Mouse (Mus musculus) layer of hippocampus, postnatal 10 days (tissue): ENCODE data around the gene Pax8. TPM values are rescaled to one million over a fixed set of nuclear protein-coding genes. Genes with fewer than 3 reads are reported as not detected.

Experiments used
- DNase-seq, 2 experiments: peaks; one replicate each; pipeline ENCODE4 v3.0.0; 2021; ENCODE audit warnings: low spot score in 2 of 2
- total RNA-seq, 2 experiments: library from RNA; stranded (reverse); gene quantifications; 2 replicates each; pipeline ENCODE4 v1.2.3; 2021

Gene Pax8
- total RNA-seq, 2 experiments from 2014 or later, result not detected

GRCm38 (mm10) chr2:24467156-24467555 is 8.2 kb downstream of the Pax8 start:
- no peak for DNase-seq

- DNase-seq, result no peak
These were observed 14.6 kb downstream of the Pax8 start for GRCm38 (mm10) chr2:24460808-24461127.

- no peak for DNase-seq
These were observed 15.1 kb downstream of the Pax8 start for GRCm38 (mm10) chr2:24460112-24460807.

- no peak for DNase-seq
These were observed 18.6 kb downstream of the Pax8 start for GRCm38 (mm10) chr2:24456841-24457240.

GRCm38 (mm10) chr2:24455057-24455855 is 20.1 kb downstream of the Pax8 start:
- DNase-seq, result no peak

- DNase-seq, result no peak
These were observed 20.9 kb downstream of the Pax8 start for GRCm38 (mm10) chr2:24454429-24455011.

- no peak for DNase-seq
These were observed 22.2 kb downstream of the Pax8 start for GRCm38 (mm10) chr2:24453206-24453605.

- no peak for DNase-seq
These were observed 26.3 kb downstream of the Pax8 start for GRCm38 (mm10) chr2:24449111-24449510.

GRCm38 (mm10) chr2:24443256-24443790 is 32.1 kb downstream of the Pax8 start:
- no peak for DNase-seq

- DNase-seq, result no peak
These were observed 33.0 kb downstream of the Pax8 start for GRCm38 (mm10) chr2:24442303-24442925.

GRCm38 (mm10) chr2:24441899-24442298 is 33.5 kb downstream of the Pax8 start:
- DNase-seq, result no peak

- no peak for DNase-seq
These were observed 35.3 kb downstream of the Pax8 start for GRCm38 (mm10) chr2:24440056-24440455.

GRCm38 (mm10) chr2:24435699-24436098 is 39.7 kb downstream of the Pax8 start:
- DNase-seq, result no peak

- DNase-seq, result no peak
These were observed 40.7 kb downstream of the Pax8 start for GRCm38 (mm10) chr2:24434670-24435069.

- DNase-seq, result no peak
These were observed 45.6 kb downstream of the Pax8 start for GRCm38 (mm10) chr2:24429806-24430205.

- DNase-seq, result peak in 1 of 2 experiments; percentile 16
These were observed 47.3 kb downstream of the Pax8 start for GRCm38 (mm10) chr2:24427866-24428675.

GRCm38 (mm10) chr2:24425630-24426029 is 49.8 kb downstream of the Pax8 start:
- DNase-seq, result no peak

- DNase-seq, result no peak
These were observed 52.6 kb downstream of the Pax8 start for GRCm38 (mm10) chr2:24422815-24423214.

GRCm38 (mm10) chr2:24421211-24421863 is 54.1 kb downstream of the Pax8 start:
- DNase-seq, result no peak

- DNase-seq, result no peak
These were observed 57.8 kb downstream of the Pax8 start for GRCm38 (mm10) chr2:24417564-24417963.
